Mouse (Mus musculus) lung, embryonic 16.5 days (tissue): ENCODE data around the gene Nbeal1. TPM values are rescaled to one million over a fixed set of nuclear protein-coding genes. Genes with fewer than 3 reads are reported as not detected.
A peak's percentile ranks its signal among the peaks of the same experiment; 100 is the strongest.

ENCODE experiments used
- ATAC-seq: fragments of 200-750 bp; cut with Nextera tagmentation; 2 replicates; pipeline ENCODE4 v1.8.0; 2017; ENCODE audit warnings: low read depth, mild to moderate bottlenecking, moderate library complexity
- H3K27ac ChIP-seq: fragments of 300-500 bp; sonication (generic); 2 replicates; pipeline ENCODE4 v1.5.1; 2014; ENCODE audit warnings: mild to moderate bottlenecking, control low read depth, low read length
- H3K27me3 ChIP-seq: fragments of 300-500 bp; sonication (generic); 2 replicates; pipeline ENCODE4 v1.6.1; 2014; ENCODE audit warnings: low read depth, low read length, mixed read lengths; ENCODE audit not compliant: control insufficient read depth, insufficient read depth
- H3K36me3 ChIP-seq: fragments of 300-500 bp; sonication (generic); 2 replicates; pipeline ENCODE4 v1.6.1; 2014; ENCODE audit warnings: low read length; ENCODE audit not compliant: control insufficient read depth, insufficient read depth
- H3K4me1 ChIP-seq: fragments of 300-500 bp; sonication (generic); replicated peaks from 2 replicates; pipeline ENCODE4 v1.6.1; 2014; ENCODE audit warnings: low read length, mixed read lengths; ENCODE audit not compliant: control insufficient read depth, insufficient read depth
- H3K4me2 ChIP-seq: fragments of 300-500 bp; sonication (generic); 2 replicates; pipeline ENCODE4 v1.6.1; 2014; ENCODE audit warnings: low read depth, low read length, control low read depth
- H3K4me3 ChIP-seq: fragments of 300-500 bp; sonication (generic); 2 replicates; pipeline ENCODE4 v1.5.1; 2014; ENCODE audit warnings: mild to moderate bottlenecking, low read length, control low read depth
- H3K9ac ChIP-seq: fragments of 300-500 bp; sonication (generic); 2 replicates; pipeline ENCODE4 v1.6.1; 2014; ENCODE audit warnings: low read length, control low read depth
- H3K9me3 ChIP-seq: fragments of 300-500 bp; sonication (generic); 2 replicates; pipeline ENCODE4 v1.6.1; 2016; ENCODE audit warnings: low read length; ENCODE audit not compliant: control insufficient read depth
- WGBS: fragments of 180-500 bp; shearing (Covaris S2); extraction: QIAGEN DNeasy Blood & Tissue Kit; methylation state at CpG from one replicate; pipeline ENCODE4 v1.1.7; 2014; 5-methylcytosine and 5-hydroxymethylcytosine counted together
- polyA plus RNA-seq: library from polyadenylated mRNA; unstranded; fragments of >200 nt; fragmentation: Nextera tagmentation; extraction: Ambion mirVana; gene quantifications from 2 replicates; pipeline ENCODE4 v1.2.1, GENCODE M21; 2015

Nbeal1 gene
- polyA plus RNA-seq, result 9.2 and 10.2 TPM in 2 replicates

DNA sequence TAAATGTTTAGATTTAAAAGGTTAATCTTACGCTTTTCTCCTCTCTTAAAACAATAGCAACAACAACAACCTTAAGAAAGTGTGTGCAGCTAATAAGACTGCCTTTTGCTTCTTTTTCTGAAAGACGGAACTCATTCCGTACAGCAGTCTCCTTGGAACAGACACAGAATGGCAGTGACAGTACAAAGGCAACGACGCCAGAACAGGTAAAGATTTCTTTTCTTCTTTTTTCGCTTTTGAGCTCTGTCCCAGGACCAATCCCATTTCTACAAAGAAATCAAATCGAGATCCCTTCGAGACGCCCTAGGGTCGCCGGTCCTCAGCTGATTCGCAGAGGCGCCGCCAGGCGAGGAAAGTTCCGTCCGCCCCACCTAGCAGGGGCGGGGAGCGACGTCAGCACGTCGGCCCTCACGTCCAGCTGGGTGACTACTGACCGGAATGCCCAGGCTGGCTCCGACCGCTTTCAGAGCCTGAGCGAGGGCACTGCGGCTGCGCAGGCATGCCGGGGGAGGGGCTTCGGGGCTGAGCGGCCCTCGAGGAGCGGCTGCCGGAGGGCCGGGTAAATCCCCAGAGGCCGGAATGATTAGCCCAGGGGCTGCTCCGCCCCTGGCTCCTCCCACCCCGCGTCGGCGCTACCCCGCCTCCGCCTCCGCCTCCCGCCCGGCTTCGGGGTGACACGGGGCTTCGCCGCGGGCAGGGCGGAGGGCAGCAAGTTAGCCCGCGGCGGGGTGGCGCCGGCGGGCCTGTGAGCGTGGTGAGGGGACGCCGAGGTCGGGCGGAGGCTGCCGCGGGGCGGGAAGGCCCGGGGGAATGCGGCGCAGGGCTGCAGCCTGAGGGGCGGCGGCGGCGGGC lies at the start of gene Nbeal1:
Nbeal1 (plus strand) TSS at position 668 of the 852 bp plus-strand sequence.
- peak within 1 kb of the TSS; percentile 81 for H3K9ac ChIP-seq
- peak; percentile 99 for ATAC-seq
- WGBS, result under 1% methylated on average over 73 of the region's 74 CpGs
- H3K36me3 ChIP-seq, result no peaks in the 10 kb centered on the region
- H3K4me1 ChIP-seq, result peaks cover 9% of the 10 kb centered on the region
- H3K4me3 ChIP-seq, result peak within 1 kb of the TSS; percentile 84
- H3K9me3 ChIP-seq, result no peaks in the 10 kb centered on the region
- H3K27ac ChIP-seq, result peak within 1 kb of the TSS; percentile 98
- H3K4me2 ChIP-seq, result peak within 1 kb of the TSS; percentile 61
- H3K27me3 ChIP-seq, result no peaks in the 10 kb centered on the region

DNA sequence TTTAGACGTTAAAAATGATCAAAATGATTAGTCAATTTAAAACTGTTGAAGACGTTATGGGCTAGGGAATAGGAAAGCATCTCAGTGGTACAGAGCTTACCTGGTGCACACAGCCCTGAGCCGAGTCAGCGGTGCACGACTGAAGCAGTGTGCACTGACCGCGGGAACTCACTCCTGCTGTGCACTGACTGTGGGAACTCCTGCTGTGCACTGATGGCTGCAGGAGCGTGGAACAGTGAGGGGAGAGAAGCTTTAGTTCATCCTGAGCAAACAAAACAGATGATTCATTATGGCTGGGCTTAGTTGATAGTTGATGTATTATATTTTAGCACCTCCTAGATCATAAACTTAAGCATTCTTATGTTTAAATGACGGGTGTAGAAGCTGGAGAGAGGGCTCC lies 43.1 kb upstream of the Nbeal1 start:
- Histone ChIP-seq H3K4me1 (no peaks in the 10 kb centered on the region), H3K36me3 (peaks cover 2% of the 10 kb centered on the region; the same call in 1 of the 2 replicates), H3K27me3 (no peaks in the 10 kb centered on the region), H3K9ac (no peak overlapping the region), H3K4me3 (no peak overlapping the region), H3K4me2 (no peak overlapping the region), H3K9me3 (no peaks in the 10 kb centered on the region), H3K27ac (no peak overlapping the region)
- ATAC-seq, result no peak
- 57% methylated on average over 9 of the region's 9 CpGs for WGBS

DNA sequence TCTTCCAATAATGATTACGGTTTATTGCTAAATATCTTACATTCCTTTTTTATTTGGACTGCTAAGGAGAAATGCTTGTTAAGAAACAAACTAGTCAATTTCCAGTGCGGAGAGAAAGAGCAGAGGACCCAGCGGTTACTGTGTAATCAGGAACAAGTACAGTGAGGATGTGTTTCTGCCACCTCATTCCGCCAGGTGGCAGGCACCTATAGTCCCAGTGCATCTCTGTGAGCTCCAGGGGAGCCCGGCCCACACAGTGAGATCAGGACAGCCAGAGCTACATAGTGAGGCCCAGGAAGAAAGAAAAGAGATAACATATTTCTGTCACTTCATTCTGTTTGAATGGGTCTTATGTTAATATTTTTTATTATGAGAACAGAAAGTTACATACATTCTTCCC lies 27.7 kb upstream of the Nbeal1 start:
- Histone ChIP-seq H3K36me3 (no peaks in the 10 kb centered on the region), H3K4me1 (no peaks in the 10 kb centered on the region), H3K4me3 (no peak overlapping the region), H3K4me2 (no peak overlapping the region), H3K9me3 (no peaks in the 10 kb centered on the region), H3K27me3 (no peaks in the 10 kb centered on the region), H3K27ac (no peak overlapping the region), H3K9ac (no peak overlapping the region)
- ATAC-seq, result no peak
- 61% methylated on average over 5 of the region's 5 CpGs for WGBS

DNA sequence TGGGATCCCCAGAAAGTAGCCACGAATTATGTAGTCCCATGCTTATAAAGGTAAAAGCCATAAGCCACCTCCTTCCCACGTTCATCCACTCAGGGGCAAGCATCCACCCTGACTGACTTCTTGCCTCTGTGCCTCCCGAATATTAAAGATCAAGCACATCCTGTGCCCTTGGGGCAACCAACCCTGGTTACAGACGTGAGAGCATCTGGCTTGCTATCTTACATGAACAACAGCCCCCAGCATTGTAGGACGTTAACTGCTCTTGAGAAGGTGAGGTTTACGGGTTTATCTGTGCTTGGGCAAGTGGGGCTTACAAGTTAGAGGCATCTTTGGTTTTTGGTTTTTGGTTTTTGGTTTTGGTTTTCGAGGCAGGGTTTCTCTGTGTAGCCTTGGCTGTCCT lies 23.7 kb upstream of the Nbeal1 start:
- Histone ChIP-seq H3K36me3 (no peaks in the 10 kb centered on the region), H3K9me3 (no peaks in the 10 kb centered on the region), H3K4me1 (no peaks in the 10 kb centered on the region), H3K27ac (no peak overlapping the region), H3K9ac (no peak overlapping the region), H3K4me3 (no peak overlapping the region), H3K27me3 (no peaks in the 10 kb centered on the region), H3K4me2 (no peak overlapping the region)
- 80% methylated on average over 7 of the region's 7 CpGs for WGBS
- no peak for ATAC-seq

- H3K36me3 ChIP-seq, result no peaks in the 10 kb centered on the region
- ATAC-seq, result no peak; the same call in 1 of the 2 replicates
- no peak overlapping the region for H3K4me3 ChIP-seq
- no peak overlapping the region for H3K27ac ChIP-seq
- H3K9ac ChIP-seq, result no peak overlapping the region
- H3K9me3 ChIP-seq, result no peaks in the 10 kb centered on the region
- H3K4me1 ChIP-seq, result no peaks in the 10 kb centered on the region
- 44% methylated on average over 3 of the region's 3 CpGs for WGBS
- H3K4me2 ChIP-seq, result no peak overlapping the region
- no peaks in the 10 kb centered on the region for H3K27me3 ChIP-seq
These were observed 22.0 kb upstream of the Nbeal1 start for GRCm38 (mm10) chr1:60158411-60158810.

DNA sequence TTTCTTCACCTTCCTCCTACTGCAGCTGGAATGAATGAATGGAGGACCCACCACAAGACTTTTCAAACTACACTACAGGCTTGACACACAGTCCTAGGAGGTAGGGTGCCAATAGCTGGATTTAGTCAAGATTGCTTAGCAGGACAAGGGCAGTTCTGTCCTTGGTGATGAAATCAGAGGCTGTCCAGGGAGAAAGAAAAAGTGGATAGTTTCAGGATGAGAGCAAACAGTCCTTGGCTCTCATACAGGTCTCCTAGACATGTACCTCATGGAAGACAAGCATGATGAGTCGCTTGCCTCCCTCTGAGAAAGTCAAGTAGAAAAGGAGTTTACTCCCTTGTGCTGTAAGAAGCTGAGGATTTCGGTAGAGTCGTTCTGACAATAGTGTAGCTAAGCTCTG lies 16.7 kb upstream of the Nbeal1 start:
- WGBS, result 80% methylated on average over 3 of the region's 3 CpGs
- Histone ChIP-seq H3K4me1 (no peaks in the 10 kb centered on the region), H3K4me3 (no peak overlapping the region), H3K9me3 (no peaks in the 10 kb centered on the region), H3K4me2 (no peak overlapping the region), H3K36me3 (no peaks in the 10 kb centered on the region), H3K27me3 (no peaks in the 10 kb centered on the region), H3K9ac (no peak overlapping the region), H3K27ac (no peak overlapping the region)
- ATAC-seq, result no peak

GRCm38 (mm10) chr1:60169626-60170025 lies 10.8 kb upstream of the Nbeal1 start:
- WGBS, result 66% methylated on average over 2 of the region's 2 CpGs
- no peaks in the 10 kb centered on the region for H3K9me3 ChIP-seq
- no peak overlapping the region for H3K9ac ChIP-seq
- H3K27ac ChIP-seq, result no peak overlapping the region
- H3K36me3 ChIP-seq, result no peaks in the 10 kb centered on the region
- no peak overlapping the region for H3K4me3 ChIP-seq
- no peak for ATAC-seq
- H3K4me2 ChIP-seq, result no peak overlapping the region
- no peaks in the 10 kb centered on the region for H3K4me1 ChIP-seq
- no peaks in the 10 kb centered on the region for H3K27me3 ChIP-seq

DNA sequence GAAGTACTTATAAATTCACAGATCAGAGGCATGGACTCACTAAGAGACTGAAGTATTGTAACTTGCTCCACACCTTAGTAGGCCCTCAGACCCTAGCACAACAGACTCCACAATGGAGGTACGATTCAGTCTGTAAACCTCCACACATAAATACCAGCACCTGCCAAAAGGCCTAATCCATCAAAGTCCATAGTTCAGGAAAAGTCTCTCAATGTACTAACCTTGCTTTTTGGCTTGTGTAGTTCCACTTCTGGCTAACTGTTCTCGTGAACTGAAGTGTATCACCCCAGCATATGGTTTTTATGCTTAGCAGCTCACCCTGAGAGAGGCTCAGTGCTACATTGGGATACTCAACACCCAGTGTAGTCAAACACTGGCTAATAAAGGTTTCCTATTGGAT lies 10.1 kb upstream of the Nbeal1 start:
- Histone ChIP-seq H3K36me3 (no peaks in the 10 kb centered on the region), H3K27ac (no peak overlapping the region), H3K4me3 (no peak overlapping the region), H3K4me1 (no peaks in the 10 kb centered on the region), H3K27me3 (no peaks in the 10 kb centered on the region), H3K4me2 (no peak overlapping the region), H3K9ac (no peak overlapping the region), H3K9me3 (no peaks in the 10 kb centered on the region)
- ATAC-seq, result no peak
- WGBS, result 50% methylated on average over 2 of the region's 2 CpGs

DNA sequence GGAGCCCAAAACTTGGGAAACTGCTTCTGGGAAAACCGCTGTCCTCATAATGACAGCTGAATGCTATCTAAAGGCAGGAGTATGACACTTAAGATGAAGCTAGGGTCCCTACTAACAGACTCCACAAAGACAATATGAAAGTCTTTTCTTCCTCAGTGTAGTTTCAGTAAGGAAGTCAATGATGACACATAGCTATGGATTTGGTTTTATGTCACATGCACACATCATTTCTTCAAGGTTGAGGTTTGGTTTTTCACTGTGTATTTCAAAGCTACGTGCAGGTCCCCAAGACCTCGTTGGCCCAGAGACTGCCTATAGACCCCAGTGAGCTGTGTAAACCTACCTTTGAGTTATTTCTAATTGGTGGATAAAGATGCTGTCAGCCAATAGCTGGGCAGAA lies 7.3 kb upstream of the Nbeal1 start:
- H3K4me3 ChIP-seq, result no peak overlapping the region
- no peak for ATAC-seq
- no peaks in the 10 kb centered on the region for H3K9me3 ChIP-seq
- no peak overlapping the region for H3K9ac ChIP-seq
- no peaks in the 10 kb centered on the region for H3K27me3 ChIP-seq
- H3K36me3 ChIP-seq, result no peaks in the 10 kb centered on the region
- no peaks in the 10 kb centered on the region for H3K4me1 ChIP-seq
- H3K27ac ChIP-seq, result no peak overlapping the region
- H3K4me2 ChIP-seq, result no peak overlapping the region
- 75% methylated on average over 3 of the region's 3 CpGs for WGBS
